Mouse (Mus musculus) thymus, postnatal 0 days (tissue): ENCODE results near the gene Eef1g. TPM values are rescaled to one million over a fixed set of nuclear protein-coding genes. Genes with fewer than 3 reads are reported as not detected.

Source experiments
- DNase-seq: peaks from one replicate; pipeline ENCODE4 v3.0.0-alpha.2; 2015; ENCODE audit warnings: low spot score
- polyA plus RNA-seq: library from polyadenylated mRNA; unstranded; fragments of >200 nt; fragmentation: Nextera tagmentation; extraction: Ambion mirVana; gene quantifications from 2 replicates; pipeline ENCODE4 v1.2.1, GENCODE M21; 2015

Eef1g gene
- polyA plus RNA-seq, 1 experiment from 2014 or later, result 326 TPM

DNA sequence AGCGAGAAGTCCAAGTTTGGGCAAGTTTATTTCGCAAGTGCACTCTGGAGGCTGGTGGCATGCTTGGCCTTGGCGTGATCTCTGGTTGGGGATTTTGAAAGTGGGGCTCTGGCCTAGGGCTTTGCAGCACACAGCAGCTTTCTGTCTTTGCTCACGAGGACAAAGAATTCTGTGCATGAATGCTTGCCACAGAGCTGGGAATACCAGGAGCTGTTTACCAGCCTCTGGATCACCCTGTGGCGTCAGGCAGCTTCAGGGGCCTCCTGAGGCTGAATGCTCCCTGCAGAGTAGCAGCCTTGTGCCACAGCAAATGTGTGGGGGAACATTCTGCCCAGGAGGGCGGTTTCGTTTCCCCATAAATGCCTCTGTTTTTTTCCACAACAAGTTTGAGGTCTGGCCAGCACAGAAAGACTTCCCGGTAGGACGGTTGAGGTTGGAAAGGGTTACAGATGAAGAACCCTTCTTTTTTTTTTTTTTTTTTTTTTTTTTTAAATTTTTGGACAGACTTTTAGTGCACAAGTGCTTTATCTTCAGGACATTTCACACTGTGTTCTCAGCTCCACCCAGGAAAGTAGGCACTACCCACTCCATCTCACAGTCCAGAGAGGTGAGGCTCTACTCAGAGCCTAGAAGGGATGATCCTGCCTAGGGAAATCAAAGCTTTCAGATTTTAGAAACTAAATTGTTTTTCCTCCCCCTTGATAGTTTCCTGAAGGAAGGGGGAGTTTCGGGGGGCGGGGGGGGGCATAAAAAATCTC, 56.4 kb downstream of the Eef1g start:
- no peak for DNase-seq

GRCm38 (mm10) chr19:9025562-9026257, 58.9 kb downstream of the Eef1g start:
- no peak for DNase-seq

DNA sequence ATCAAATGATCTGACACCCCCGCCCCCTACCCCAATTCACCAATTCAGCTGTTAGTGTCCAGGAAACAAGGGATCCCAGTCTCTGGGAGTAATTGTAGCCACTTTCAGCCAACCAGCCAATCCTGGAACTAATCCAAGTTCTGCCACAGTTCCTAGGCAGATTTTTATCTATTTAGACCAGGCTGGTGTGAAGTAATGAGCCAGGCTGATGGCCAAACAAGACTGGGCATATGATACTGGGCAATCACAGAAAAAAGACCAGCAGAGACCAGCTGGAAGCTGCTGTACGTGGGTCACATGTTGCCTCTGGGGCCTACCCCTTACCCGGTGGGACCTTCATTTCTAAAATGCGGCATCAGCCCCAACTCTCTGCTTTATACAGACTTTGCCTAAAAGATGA, 59.8 kb downstream of the Eef1g start:
- DNase-seq, result no peak

- no peak for DNase-seq
Observed at GRCm38 (mm10) chr19:9027795-9028194, 61.0 kb downstream of the Eef1g start.

Other genes starting within 250 kb of the Eef1g start
- gene Slc3a2, start 243.7 kb upstream of the Eef1g start, polyA plus RNA-seq, result 122 and 131 TPM in 2 replicates
- 101 and 103 TPM in 2 replicates for gene Wdr74, start 231.2 kb upstream of the Eef1g start, polyA plus RNA-seq
- 0.79 and 0.84 TPM in 2 replicates for gene 1700092M07Rik, start 226.3 kb upstream of the Eef1g start, polyA plus RNA-seq
- gene Stx5a, start 225.6 kb upstream of the Eef1g start, polyA plus RNA-seq, result 108 and 114 TPM in 2 replicates
- gene Nxf1, start 210.0 kb upstream of the Eef1g start, polyA plus RNA-seq, result 182 and 200 TPM in 2 replicates
- gene Tmem223, start 196.0 kb upstream of the Eef1g start, polyA plus RNA-seq, result 205 and 223 TPM in 2 replicates
- gene Tmem179b, start 192.6 kb upstream of the Eef1g start, polyA plus RNA-seq, result 154 and 166 TPM in 2 replicates
- 24.1 and 24.7 TPM in 2 replicates for gene Taf6l, start 180.6 kb upstream of the Eef1g start, polyA plus RNA-seq
- 233 and 246 TPM in 2 replicates for gene Polr2g, start 168.5 kb upstream of the Eef1g start, polyA plus RNA-seq
- gene Zbtb3, start 164.5 kb upstream of the Eef1g start, polyA plus RNA-seq, result 2.9 and 3.5 TPM in 2 replicates
- 44.1 and 49.8 TPM in 2 replicates for gene Ttc9c, start 147.7 kb upstream of the Eef1g start, polyA plus RNA-seq
- 4.3 and 5.3 TPM in 2 replicates for gene Hnrnpul2, start 147.0 kb upstream of the Eef1g start, polyA plus RNA-seq
- not detected in 2 replicates for gene AC129217.1, start 137.3 kb upstream of the Eef1g start, polyA plus RNA-seq
- gene Bscl2, start 129.6 kb upstream of the Eef1g start, polyA plus RNA-seq, result 54.6 and 63.0 TPM in 2 replicates
- gene Gng3, start 127.8 kb upstream of the Eef1g start, polyA plus RNA-seq, result 0.36 and 0.66 TPM in 2 replicates
- 0.78 and 1.1 TPM in 2 replicates for gene Lrrn4cl, start 116.3 kb upstream of the Eef1g start, polyA plus RNA-seq
- gene Ubxn1, start 95.5 kb upstream of the Eef1g start, polyA plus RNA-seq, result 171 and 178 TPM in 2 replicates
- 106 and 119 TPM in 2 replicates for gene Uqcc3, start 86.1 kb upstream of the Eef1g start, polyA plus RNA-seq
- 67.6 and 70.2 TPM in 2 replicates for gene Lbhd1, start 83.3 kb upstream of the Eef1g start, polyA plus RNA-seq
- gene Gm49403, start 83.1 kb upstream of the Eef1g start, polyA plus RNA-seq, result not detected in 2 replicates
- 80.7 and 98.0 TPM in 2 replicates for gene 1810009A15Rik, start 78.2 kb upstream of the Eef1g start, polyA plus RNA-seq
- gene Gm49416, start 78.1 kb upstream of the Eef1g start, polyA plus RNA-seq, result not detected in 2 replicates
- gene Ints5, start 74.0 kb upstream of the Eef1g start, polyA plus RNA-seq, result 32.4 and 33.6 TPM in 2 replicates
- gene Ganab, start 69.0 kb upstream of the Eef1g start, polyA plus RNA-seq, result 51.9 and 55.5 TPM in 2 replicates
- gene B3gat3, start 46.7 kb upstream of the Eef1g start, polyA plus RNA-seq, result 28.4 and 29.3 TPM in 2 replicates
- gene Rom1, start 37.7 kb upstream of the Eef1g start, polyA plus RNA-seq, result 4.7 TPM in 2 replicates
- gene Eml3, start 37.5 kb upstream of the Eef1g start, polyA plus RNA-seq, result 25.2 and 27.1 TPM in 2 replicates
- gene Mta2, start 25.2 kb upstream of the Eef1g start, polyA plus RNA-seq, result 203 and 214 TPM in 2 replicates
- gene Tut1, start 13.2 kb upstream of the Eef1g start, polyA plus RNA-seq, result 31.2 and 32.4 TPM in 2 replicates
- 20.3 and 22.3 TPM in 2 replicates for gene Ahnak, start 22.2 kb downstream of the Eef1g start, polyA plus RNA-seq
- 10.7 and 11.0 TPM in 2 replicates for gene Scgb1a1, start 120.9 kb downstream of the Eef1g start, polyA plus RNA-seq
- gene Asrgl1, start 168.6 kb downstream of the Eef1g start, polyA plus RNA-seq, result 34.6 and 36.9 TPM in 2 replicates